Mouse (Mus musculus): ENCODE data around the gene Rnf31. TPM values are rescaled to one million over a fixed set of nuclear protein-coding genes. Genes with fewer than 3 reads are reported as not detected.

The Rnf31 gene
- polyA plus RNA-seq, 1 experiment, result 15.7 TPM

- DNase-seq (ENCODE audit: low spot score), result no peak
These were observed 52.9 kb downstream of the Rnf31 start for GRCm38 (mm10) chr14:55644261-55644888.

DNA sequence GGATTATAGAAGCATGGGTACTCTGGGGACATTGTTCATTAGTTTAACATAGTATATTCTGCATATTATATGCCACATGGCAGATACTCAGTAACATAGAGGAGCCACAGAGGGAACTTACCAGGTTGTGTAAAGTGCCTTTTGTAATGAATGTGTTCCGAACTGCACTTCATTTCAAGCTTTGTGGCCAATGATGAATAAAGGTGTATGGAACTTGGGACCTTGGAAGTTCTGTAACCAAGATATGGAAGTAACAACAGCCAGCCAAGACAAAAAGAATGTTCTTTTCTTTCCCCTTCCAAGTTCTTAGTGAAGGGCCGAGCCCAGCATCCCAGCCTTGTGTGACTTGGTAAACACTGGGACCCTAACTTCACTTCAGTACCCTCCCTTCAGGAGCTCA is 58.4 kb downstream of the Rnf31 start, which contains the start of gene Tssk4:
Gene Tssk4 (plus strand): TSS at position 301 of the 400 bp plus-strand sequence.
- DNase-seq (ENCODE audit: low spot score), result no peak

DNA sequence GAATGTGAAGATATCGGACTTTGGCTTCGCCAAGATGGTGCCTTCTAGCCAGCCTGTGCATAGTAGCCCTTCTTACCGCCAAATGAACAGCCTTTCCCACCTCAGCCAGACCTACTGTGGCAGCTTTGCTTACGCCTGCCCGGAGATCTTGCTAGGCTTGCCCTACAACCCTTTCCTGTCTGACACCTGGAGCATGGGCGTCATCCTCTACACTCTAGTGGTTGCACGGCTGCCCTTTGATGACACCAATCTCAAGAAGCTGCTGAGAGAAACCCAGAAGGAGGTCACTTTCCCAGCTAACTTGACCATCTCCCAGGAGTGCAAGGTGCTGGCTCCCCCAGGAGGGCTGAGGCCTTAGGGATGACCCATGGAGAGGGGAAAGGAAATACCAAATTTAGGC is 60.0 kb downstream of the Rnf31 start:
- DNase-seq (ENCODE audit: low spot score), result no peak

Other genes starting within 250 kb of the Rnf31 start
- gene Dhrs4, start 113.0 kb upstream of the Rnf31 start, polyA plus RNA-seq (2012; rRNA removed), result 38.9 and 44.7 TPM in 2 replicates
- 2.5 and 2.6 TPM in 2 replicates for gene Carmil3, start 101.1 kb upstream of the Rnf31 start, polyA plus RNA-seq (2012; rRNA removed)
- gene Cpne6, start 81.3 kb upstream of the Rnf31 start, polyA plus RNA-seq (2012; rRNA removed), result 2.5 and 3.0 TPM in 2 replicates
- gene Nrl, start 66.7 kb upstream of the Rnf31 start, polyA plus RNA-seq (2012; rRNA removed), result not detected in 2 replicates
- gene Pck2, start 51.4 kb upstream of the Rnf31 start, polyA plus RNA-seq (2012; rRNA removed), result 44.7 and 52.2 TPM in 2 replicates
- gene Dcaf11, start 31.7 kb upstream of the Rnf31 start, polyA plus RNA-seq (2012; rRNA removed), result 87.0 and 88.2 TPM in 2 replicates
- gene A730061H03Rik, start 31.3 kb upstream of the Rnf31 start, polyA plus RNA-seq (2012; rRNA removed), result 0.55 and 1.1 TPM in 2 replicates
- 0.25 TPM in 1 of 2 replicates, not detected in the other for gene Fitm1, start 16.1 kb upstream of the Rnf31 start, polyA plus RNA-seq (2012; rRNA removed)
- gene Psme1, start 13.6 kb upstream of the Rnf31 start, polyA plus RNA-seq (2012; rRNA removed), result 136 and 167 TPM in 2 replicates
- gene Emc9, start 6.4 kb upstream of the Rnf31 start, polyA plus RNA-seq (2012; rRNA removed), result 19.3 and 21.2 TPM in 2 replicates
- 134 and 144 TPM in 2 replicates for gene Psme2, start 595 bp upstream of the Rnf31 start, polyA plus RNA-seq (2012; rRNA removed)
- gene Irf9, start 11.9 kb downstream of the Rnf31 start, polyA plus RNA-seq (2012; rRNA removed), result 29.5 and 35.1 TPM in 2 replicates
- 2.8 and 3.3 TPM in 2 replicates for gene Rec8, start 26.3 kb downstream of the Rnf31 start, polyA plus RNA-seq (2012; rRNA removed)
- gene Ipo4, start 44.2 kb downstream of the Rnf31 start, polyA plus RNA-seq (2012; rRNA removed), result 79.9 and 83.8 TPM in 2 replicates
- 0.89 and 1.7 TPM in 2 replicates for gene Gm49378, start 46.2 kb downstream of the Rnf31 start, polyA plus RNA-seq (2012; rRNA removed)
- gene Tm9sf1, start 52.1 kb downstream of the Rnf31 start, polyA plus RNA-seq (2012; rRNA removed), result 46.6 and 47.0 TPM in 2 replicates
- gene Tssk4, start 58.5 kb downstream of the Rnf31 start, polyA plus RNA-seq (2012; rRNA removed), result 1.1 and 1.4 TPM in 2 replicates
- gene Mdp1, start 68.8 kb downstream of the Rnf31 start, polyA plus RNA-seq (2012; rRNA removed), result 37.0 and 42.4 TPM in 2 replicates
- 28.1 and 32.9 TPM in 2 replicates for gene Gmpr2, start 80.2 kb downstream of the Rnf31 start, polyA plus RNA-seq (2012; rRNA removed)
- gene Nedd8, start 80.4 kb downstream of the Rnf31 start, polyA plus RNA-seq (2012; rRNA removed), result 250 and 278 TPM in 2 replicates
- 19.2 and 22.9 TPM in 2 replicates for gene Tinf2, start 90.1 kb downstream of the Rnf31 start, polyA plus RNA-seq (2012; rRNA removed)
- gene Tgm1, start 122.2 kb downstream of the Rnf31 start, polyA plus RNA-seq (2012; rRNA removed), result 1.1 and 1.4 TPM in 2 replicates
- 25.9 and 34.6 TPM in 2 replicates for gene Rabggta, start 130.6 kb downstream of the Rnf31 start, polyA plus RNA-seq (2012; rRNA removed)
- 75.5 and 83.1 TPM in 2 replicates for gene Dhrs1, start 154.0 kb downstream of the Rnf31 start, polyA plus RNA-seq (2012; rRNA removed)
- gene Nop9, start 154.0 kb downstream of the Rnf31 start, polyA plus RNA-seq (2012; rRNA removed), result 13.8 TPM in 2 replicates
- gene Cideb, start 166.8 kb downstream of the Rnf31 start, polyA plus RNA-seq (2012; rRNA removed), result 0.18 and 0.25 TPM in 2 replicates
- gene Ltb4r2, start 169.7 kb downstream of the Rnf31 start, polyA plus RNA-seq (2012; rRNA removed), result 0.06 TPM in 2 replicates
- 1.6 and 1.7 TPM in 2 replicates for gene Ltb4r1, start 174.3 kb downstream of the Rnf31 start, polyA plus RNA-seq (2012; rRNA removed)
- gene Adcy4, start 192.4 kb downstream of the Rnf31 start, polyA plus RNA-seq (2012; rRNA removed), result 7.2 and 9.4 TPM in 2 replicates
- 7.0 and 8.9 TPM in 2 replicates for gene Ripk3, start 197.2 kb downstream of the Rnf31 start, polyA plus RNA-seq (2012; rRNA removed)
- gene Nfatc4, start 231.4 kb downstream of the Rnf31 start, polyA plus RNA-seq (2012; rRNA removed), result 37.9 and 44.3 TPM in 2 replicates

All from urinary bladder, adult 2 months (tissue).